Mouse (Mus musculus) gastrocnemius, postnatal 25 days (tissue): ENCODE results near the gene Gchfr. TPM values are rescaled to one million over a fixed set of nuclear protein-coding genes. Genes with fewer than 3 reads are reported as not detected.

ENCODE experiments used
- total RNA-seq, 2 experiments: library from RNA; stranded (reverse); gene quantifications; 1 replicate in 1 of 2; 2 replicates in 1 of 2; pipeline ENCODE4 v1.2.3; 2021

The Gchfr gene
- total RNA-seq, 2 experiments from 2014 or later = not detected

Other genes starting within 250 kb of the Gchfr start
- 1 to 10 TPM; 2.8 TPM for gene Chst14, start 241.3 kb upstream of the Gchfr start, total RNA-seq
- 1 to 10 TPM; 3.7 to 4.8 TPM for gene Ccdc32, start 138.4 kb upstream of the Gchfr start, total RNA-seq
- 1 to 10 TPM; 2.4 to 2.5 TPM for gene Rpusd2, start 133.0 kb upstream of the Gchfr start, total RNA-seq
- gene Knl1, start 120.7 kb upstream of the Gchfr start, total RNA-seq = under 1 TPM; 0.28 to 0.88 TPM
- 1 to 10 TPM in 1 of 2 experiments, under 1 TPM in 1; 0.78 to 1.2 TPM for gene Rad51, start 55.0 kb upstream of the Gchfr start, total RNA-seq
- 1 to 10 TPM; 5.7 to 9.2 TPM for gene Rmdn3, start 10.7 kb upstream of the Gchfr start, total RNA-seq
- not detected for gene Gm14137, start 6.7 kb downstream of the Gchfr start, total RNA-seq
- 10 to 100 TPM; 10.5 to 11.7 TPM for gene Zfyve19, start 40.8 kb downstream of the Gchfr start, total RNA-seq
- 1 to 10 TPM; 6.4 to 7.1 TPM for gene Dnajc17, start 41.0 kb downstream of the Gchfr start, total RNA-seq
- not detected for gene Ppp1r14d, start 62.1 kb downstream of the Gchfr start, total RNA-seq
- under 1 TPM in 1 of 2 experiments, not detected in 1; 0.10 TPM for gene Spint1, start 69.6 kb downstream of the Gchfr start, total RNA-seq
- not detected for gene Rhov, start 103.5 kb downstream of the Gchfr start, total RNA-seq
- gene Vps18, start 121.0 kb downstream of the Gchfr start, total RNA-seq = 1 to 10 TPM; 7.8 to 8.1 TPM
- gene Dll4, start 158.0 kb downstream of the Gchfr start, total RNA-seq = 1 to 10 TPM; 3.2 to 4.5 TPM
- gene Chac1, start 183.5 kb downstream of the Gchfr start, total RNA-seq = 10 to 100 TPM; 14.2 to 69.5 TPM